Mouse (Mus musculus) ES-Bruce4 (cell line): ENCODE measurements at regions not wholly inside any gene's neighbourhood (a gene's known extent, or its start where the extent isn't known, plus 50 kb on each side); places are given as distances from the start of the nearest gene placed in this dataset.

ENCODE experiments used
- CTCF ChIP-seq: IDR thresholded peaks from one replicate; pipeline ENCODE4 v1.8.1; 2011; ENCODE audit warnings: low read depth, low read length
- POLR2A ChIP-seq: IDR thresholded peaks from one replicate; pipeline ENCODE4 v1.8.1; 2011; ENCODE audit warnings: low read length; ENCODE audit not compliant: insufficient read depth

GRCm38 (mm10) chr10:41006634-41007033, 65.5 kb downstream of the Gpr6 start:
- TF ChIP-seq CTCF, result no peak
- no peak for TF ChIP-seq POLR2A
